Mouse (Mus musculus) forebrain, embryonic 13.5 days (tissue): ENCODE data around the gene Coq9. TPM values are rescaled to one million over a fixed set of nuclear protein-coding genes. Genes with fewer than 3 reads are reported as not detected.
"Not testable (repeated sequence)": the region's sequence is repeated elsewhere in the genome, so short reads cannot be mapped to it uniquely, and the experiment has no call there.

Experiments used
- ATAC-seq: fragments of 200-750 bp; cut with Nextera tagmentation; 2 replicates; pipeline ENCODE4 v1.8.0; 2017
- H3K27ac ChIP-seq: fragments of 300-500 bp; sonication (generic); 2 replicates; pipeline ENCODE4 v1.5.1; 2015; ENCODE audit warnings: inconsistent platforms, mild to moderate bottlenecking, moderate library complexity
- H3K27me3 ChIP-seq: fragments of 300-500 bp; sonication (generic); 2 replicates; pipeline ENCODE4 v1.6.1; 2015; ENCODE audit warnings: mild to moderate bottlenecking, inconsistent platforms
- H3K36me3 ChIP-seq: fragments of 300-500 bp; sonication (generic); 2 replicates; pipeline ENCODE4 v1.6.1; 2015; ENCODE audit warnings: mild to moderate bottlenecking, inconsistent platforms; ENCODE audit not compliant: poor library complexity, severe bottlenecking
- H3K4me1 ChIP-seq: fragments of 300-500 bp; sonication (generic); 2 replicates; pipeline ENCODE4 v1.6.1; 2015; ENCODE audit warnings: inconsistent platforms
- H3K4me2 ChIP-seq: fragments of 300-500 bp; sonication (generic); 2 replicates; pipeline ENCODE4 v1.6.1; 2015; ENCODE audit warnings: inconsistent platforms, mild to moderate bottlenecking, moderate library complexity
- H3K4me3 ChIP-seq: fragments of 300-500 bp; sonication (generic); 2 replicates; pipeline ENCODE4 v1.5.1; 2015; ENCODE audit warnings: mild to moderate bottlenecking, inconsistent platforms
- H3K9ac ChIP-seq: fragments of 300-500 bp; sonication (generic); 2 replicates; pipeline ENCODE4 v1.6.1; 2015; ENCODE audit warnings: mild to moderate bottlenecking, inconsistent platforms
- H3K9me3 ChIP-seq: fragments of 300-500 bp; sonication (generic); replicated peaks from 2 replicates; pipeline ENCODE4 v1.6.1; 2016; ENCODE audit warnings: inconsistent platforms
- WGBS: fragments of 180-500 bp; shearing (Covaris S2); methylation state at CpG from one replicate; pipeline ENCODE4 v1.1.7; 2015; 5-methylcytosine and 5-hydroxymethylcytosine counted together
- polyA plus RNA-seq: library from polyadenylated mRNA; unstranded; fragments of >200 nt; fragmentation: Nextera tagmentation; extraction: Ambion mirVana; gene quantifications from 2 replicates; pipeline ENCODE4 v1.2.1, GENCODE M21; 2015

Coq9 gene
- polyA plus RNA-seq, 1 experiment from 2014 or later, result 55.0 TPM

DNA sequence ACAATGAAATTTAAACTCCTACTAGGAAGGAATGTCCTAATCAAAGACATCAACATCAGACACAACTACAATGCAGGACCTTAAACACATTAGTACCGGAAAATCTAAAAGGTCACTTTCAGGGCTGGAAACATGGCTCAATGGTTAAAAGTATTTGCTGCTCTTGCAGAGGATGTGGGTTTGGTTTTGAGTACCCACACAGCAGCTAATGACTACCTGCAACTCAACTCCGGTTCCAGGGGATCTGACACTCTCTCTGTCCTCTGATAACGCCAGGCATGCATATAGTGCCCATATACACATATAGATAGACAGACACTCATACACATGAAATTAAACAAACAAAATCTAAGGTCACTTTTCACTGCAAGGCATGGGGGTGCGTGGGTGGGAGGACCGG lies 11.9 kb upstream of the Coq9 start:
- 94% methylated on average over 5 of the region's 5 CpGs for WGBS
- no peak overlapping the region for H3K4me3 ChIP-seq
- no peak overlapping the region for H3K27ac ChIP-seq
- H3K4me2 ChIP-seq, result no peak overlapping the region
- peaks cover 88% of the 10 kb centered on the region for H3K36me3 ChIP-seq
- H3K4me1 ChIP-seq, result no peaks in the 10 kb centered on the region
- no peak overlapping the region for H3K9ac ChIP-seq
- H3K27me3 ChIP-seq, result no peaks in the 10 kb centered on the region
- H3K9me3 ChIP-seq, result no peaks in the 10 kb centered on the region
- ATAC-seq, result no peak

DNA sequence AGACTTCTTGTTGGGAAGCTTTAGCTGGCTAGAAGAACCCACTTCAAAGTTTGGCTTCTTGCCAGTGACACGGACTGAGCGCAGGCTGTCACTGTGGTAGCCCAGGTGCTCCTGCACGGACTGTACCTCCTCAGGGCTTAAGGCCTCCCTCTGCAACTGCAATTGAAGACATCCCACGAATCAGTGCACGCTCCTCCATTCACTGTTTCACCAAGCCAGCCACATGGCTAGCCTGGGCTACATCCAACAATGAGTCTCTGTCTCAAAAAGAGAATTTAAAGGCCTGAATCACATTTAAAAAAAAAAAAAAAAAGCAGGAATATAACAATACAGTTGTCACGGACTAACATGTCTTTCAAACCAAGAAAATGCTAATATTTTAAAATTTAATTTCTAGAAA lies 9.8 kb upstream of the Coq9 start:
- H3K27ac ChIP-seq, result no peak overlapping the region
- H3K27me3 ChIP-seq, result no peaks in the 10 kb centered on the region
- H3K36me3 ChIP-seq, result peaks cover 82% of the 10 kb centered on the region
- no peak overlapping the region for H3K4me2 ChIP-seq
- WGBS, result 88% methylated on average over 6 of the region's 6 CpGs
- H3K9me3 ChIP-seq, result no peaks in the 10 kb centered on the region
- ATAC-seq, result no peak
- H3K4me1 ChIP-seq, result peaks cover 4% of the 10 kb centered on the region; the same call in 1 of the 2 replicates
- H3K9ac ChIP-seq, result no peak overlapping the region
- H3K4me3 ChIP-seq, result no peak overlapping the region

- H3K4me2 ChIP-seq, H3K4me3 ChIP-seq, H3K27me3 ChIP-seq, H3K27ac ChIP-seq, H3K9ac ChIP-seq, ATAC-seq, H3K9me3 ChIP-seq: not testable (repeated sequence)
- Histone ChIP-seq H3K4me1 (peaks cover 25% of the 10 kb centered on the region), H3K36me3 (peaks cover 32% of the 10 kb centered on the region)
- 86% methylated on average over 7 of the region's 7 CpGs for WGBS
Observed at GRCm38 (mm10) chr8:94833901-94834405, 4.2 kb upstream of the Coq9 start.

GRCm38 (mm10) chr8:94835751-94836150 lies 2.4 kb upstream of the Coq9 start:
- WGBS, result 95% methylated on average over 13 of the region's 13 CpGs
- not testable (repeated sequence) for H3K4me2 ChIP-seq, ATAC-seq, H3K9me3 ChIP-seq, H3K27me3 ChIP-seq, H3K27ac ChIP-seq, H3K4me3 ChIP-seq, H3K9ac ChIP-seq
- Histone ChIP-seq H3K36me3 (peaks cover 18% of the 10 kb centered on the region), H3K4me1 (peaks cover 29% of the 10 kb centered on the region)

DNA sequence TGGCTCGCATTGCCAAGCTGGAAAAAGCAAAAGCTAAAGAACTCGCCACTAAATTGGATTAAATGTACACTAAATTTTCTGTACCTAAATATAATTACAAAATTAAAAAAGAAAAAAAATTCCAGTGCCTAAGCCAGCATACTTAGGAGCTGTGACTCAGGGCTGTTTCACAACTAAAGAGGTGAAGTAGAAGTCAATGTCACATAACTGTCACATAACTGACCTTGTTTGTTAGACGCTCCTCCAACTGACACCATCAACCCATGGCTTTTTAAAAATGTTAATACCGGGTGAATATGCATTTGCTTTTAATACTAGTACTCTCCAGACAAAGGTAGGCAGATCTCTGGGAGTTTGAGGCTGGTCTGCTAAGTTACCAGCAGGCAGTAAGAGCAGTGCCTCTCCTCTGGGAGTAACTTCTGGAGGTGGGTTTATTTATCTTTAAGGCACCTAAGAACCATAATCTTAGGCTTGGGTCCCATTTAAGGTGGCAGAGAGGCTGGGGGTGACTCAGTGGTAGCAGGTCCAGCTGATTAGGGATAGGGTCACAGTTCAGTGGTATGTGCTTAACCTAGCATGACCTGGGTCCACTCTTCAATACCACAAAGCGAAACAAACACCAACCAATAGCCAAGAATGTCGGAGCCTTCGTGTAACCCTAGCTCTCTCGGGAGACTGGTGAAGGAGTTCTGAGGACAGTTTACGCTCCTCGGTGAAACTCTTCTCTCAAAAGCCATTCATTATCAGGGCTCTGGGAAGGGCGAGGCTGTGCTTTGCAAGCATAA lies 1.5 kb upstream of the Coq9 start:
- no peak overlapping the region for H3K27ac ChIP-seq
- ATAC-seq, result no peak
- H3K27me3 ChIP-seq, result no peaks in the 10 kb centered on the region
- H3K4me2 ChIP-seq, result peak overlapping the region; percentile 92
- peaks cover 29% of the 10 kb centered on the region for H3K4me1 ChIP-seq
- WGBS, result 80% methylated on average over 11 of the region's 11 CpGs
- peak overlapping the region; percentile 79 for H3K4me3 ChIP-seq
- no peaks in the 10 kb centered on the region for H3K9me3 ChIP-seq
- peak overlapping the region; percentile 92 for H3K9ac ChIP-seq
- peaks cover 10% of the 10 kb centered on the region for H3K36me3 ChIP-seq

GRCm38 (mm10) chr8:94838600-94838999 lies 479 bp downstream of the Coq9 start:
- Histone ChIP-seq H3K4me3 (peak overlapping the region; percentile 79), H3K27me3 (no peaks in the 10 kb centered on the region), H3K4me2 (peak overlapping the region; percentile 70), H3K4me1 (peaks cover 25% of the 10 kb centered on the region), H3K27ac (peak overlapping the region; percentile 81), H3K9me3 (no peaks in the 10 kb centered on the region), H3K36me3 (0 out of 2 replicates have a peak, but pooled peaks cover 2% of the 10 kb centered on the region), H3K9ac (peak overlapping the region; percentile 92)
- under 1% methylated on average over 24 of the region's 24 CpGs for WGBS
- peak; percentile 61 for ATAC-seq

DNA sequence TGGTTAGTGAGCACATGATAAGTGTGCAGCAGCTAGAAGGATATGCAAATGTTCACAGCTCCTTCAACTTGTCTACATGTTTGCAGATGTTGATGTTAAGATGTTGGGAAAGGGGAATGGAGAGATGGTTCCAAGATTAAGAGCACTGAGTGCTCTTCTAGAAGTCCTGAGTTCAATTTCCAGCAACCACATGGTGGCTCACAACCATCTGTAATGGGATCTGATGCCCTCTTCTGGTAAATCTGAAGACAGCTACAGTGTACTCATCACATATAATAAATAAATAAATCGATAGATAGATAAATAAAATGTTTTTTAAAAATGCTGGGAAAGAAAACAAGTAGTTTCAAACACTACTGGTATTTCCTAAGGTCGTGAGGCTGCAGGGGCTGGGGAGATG lies 3.1 kb downstream of the Coq9 start:
- H3K9me3 ChIP-seq, result no peaks in the 10 kb centered on the region
- no peak overlapping the region for H3K4me2 ChIP-seq
- ATAC-seq, result no peak
- 56% methylated on average over 2 of the region's 2 CpGs for WGBS
- H3K4me3 ChIP-seq, result no peak overlapping the region
- no peaks in the 10 kb centered on the region for H3K27me3 ChIP-seq
- peaks cover 21% of the 10 kb centered on the region for H3K4me1 ChIP-seq
- no peak overlapping the region for H3K27ac ChIP-seq
- H3K9ac ChIP-seq, result no peak overlapping the region
- peaks cover 25% of the 10 kb centered on the region for H3K36me3 ChIP-seq

DNA sequence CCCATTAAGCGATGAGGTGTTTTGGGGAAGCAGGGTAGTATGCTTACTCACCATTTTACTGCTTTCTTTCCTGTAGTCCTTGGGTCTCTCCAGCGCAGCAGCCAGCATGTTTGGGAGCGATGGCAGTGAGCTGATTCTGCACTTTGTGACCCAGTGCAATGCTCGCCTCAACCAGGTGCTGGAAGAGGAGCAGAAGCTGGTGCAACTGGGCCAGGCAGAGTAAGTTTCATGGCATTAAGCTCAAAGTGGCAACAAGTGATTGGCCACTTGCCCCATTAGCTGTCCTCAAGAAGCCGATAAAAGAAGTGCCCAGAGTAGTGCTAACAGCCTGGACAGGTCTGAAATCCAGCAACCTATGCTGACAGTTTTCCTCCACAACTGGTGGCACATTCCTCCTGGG lies 11.9 kb downstream of the Coq9 start:
- Histone ChIP-seq H3K4me1 (no peaks in the 10 kb centered on the region), H3K4me2 (no peak overlapping the region), H3K36me3 (peaks cover 89% of the 10 kb centered on the region), H3K9me3 (no peaks in the 10 kb centered on the region), H3K27ac (no peak overlapping the region), H3K27me3 (no peaks in the 10 kb centered on the region), H3K4me3 (no peak overlapping the region), H3K9ac (no peak overlapping the region)
- ATAC-seq, result no peak
- WGBS, result 90% methylated on average over 5 of the region's 5 CpGs

DNA sequence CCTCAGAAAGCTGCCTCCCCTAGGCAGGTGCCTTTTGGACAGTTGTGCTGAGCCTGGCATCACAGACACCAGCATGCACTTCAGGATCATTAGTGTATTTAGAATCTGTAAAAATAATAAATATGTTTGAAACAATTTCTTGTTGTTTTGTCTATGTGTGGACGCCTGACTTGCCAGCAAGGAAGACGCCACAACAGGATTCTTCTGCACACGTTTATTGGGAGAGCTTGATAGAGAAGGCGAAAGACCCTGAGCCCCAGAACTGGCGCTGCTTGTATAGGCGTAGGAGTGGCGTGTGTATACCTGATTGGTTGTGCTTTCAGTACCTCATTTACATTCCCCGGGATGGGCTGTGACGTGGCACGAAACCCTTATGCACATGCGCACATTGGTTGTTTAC lies 16.6 kb downstream of the Coq9 start:
- H3K4me3 ChIP-seq, H3K4me2 ChIP-seq, H3K9me3 ChIP-seq, H3K9ac ChIP-seq, ATAC-seq, H3K27ac ChIP-seq, H3K27me3 ChIP-seq: not testable (repeated sequence)
- peaks cover 17% of the 10 kb centered on the region for H3K4me1 ChIP-seq
- H3K36me3 ChIP-seq, result peaks cover 54% of the 10 kb centered on the region
- 90% methylated on average over 11 of the region's 11 CpGs for WGBS

- H3K9me3 ChIP-seq, result no peaks in the 10 kb centered on the region
- H3K4me1 ChIP-seq, result peaks cover 17% of the 10 kb centered on the region
- no peaks in the 10 kb centered on the region for H3K27me3 ChIP-seq
- peak overlapping the region; percentile 97 for H3K4me3 ChIP-seq
- H3K4me2 ChIP-seq, result peak overlapping the region; percentile 92; the same call in 1 of the 2 replicates
- peaks cover 52% of the 10 kb centered on the region for H3K36me3 ChIP-seq
- no peak for ATAC-seq
- no peak overlapping the region for H3K9ac ChIP-seq
- 32% methylated on average over 5 of the region's 5 CpGs for WGBS
- H3K27ac ChIP-seq, result no peak overlapping the region
Observed at GRCm38 (mm10) chr8:94857011-94857345, 18.9 kb downstream of the Coq9 start.

- Histone ChIP-seq H3K4me3 (peak within 1 kb of the TSS; percentile 97), H3K4me1 (peaks cover 17% of the 10 kb centered on the region), H3K9me3 (no peaks in the 10 kb centered on the region), H3K27ac (peak within 1 kb of the TSS; percentile 64), H3K9ac (peak within 1 kb of the TSS; percentile 98), H3K36me3 (peaks cover 52% of the 10 kb centered on the region), H3K27me3 (no peaks in the 10 kb centered on the region), H3K4me2 (peak within 1 kb of the TSS; percentile 92)
- peak; percentile 87 for ATAC-seq
- under 1% methylated on average over 56 of the region's 68 CpGs for WGBS
Observed at GRCm38 (mm10) chr8:94857346-94858173, 19.4 kb downstream of the Coq9 start, which contains the start of gene Polr2c. Polr2c (plus strand) TSS chr8:94857450.

GRCm38 (mm10) chr8:94861352-94861910 lies 23.3 kb downstream of the Coq9 start:
- H3K27ac ChIP-seq, result no peak overlapping the region
- no peak overlapping the region for H3K4me3 ChIP-seq
- WGBS, result 77% methylated on average over 8 of the region's 8 CpGs
- H3K9me3 ChIP-seq, result no peaks in the 10 kb centered on the region
- peaks cover 17% of the 10 kb centered on the region for H3K4me1 ChIP-seq
- H3K27me3 ChIP-seq, result no peaks in the 10 kb centered on the region
- H3K4me2 ChIP-seq, result no peak overlapping the region
- H3K9ac ChIP-seq, result no peak overlapping the region
- peaks cover 69% of the 10 kb centered on the region for H3K36me3 ChIP-seq
- no peak; the same call in 1 of the 2 replicates for ATAC-seq
